Mouse (Mus musculus) cerebellum, adult 2 months (tissue): Measurements from ENCODE around the gene Trpc2. TPM values are rescaled to one million over a fixed set of nuclear protein-coding genes. Genes with fewer than 3 reads are reported as not detected.

Experiments used
- DNase-seq, 2 experiments: peaks; one replicate each; pipeline ENCODE4 v3.0.0; 2021
- H3K27ac ChIP-seq: fragments of 200-500 bp; 2 replicates; pipeline ENCODE4 v1.5.1; 2012; ENCODE audit warnings: low read length, control low read depth, inconsistent platforms; ENCODE audit not compliant: insufficient read depth
- H3K27me3 ChIP-seq: fragments of 200-500 bp; 2 replicates; pipeline ENCODE4 v1.6.1; 2012; ENCODE audit warnings: inconsistent platforms, mild to moderate bottlenecking, low read length, moderate library complexity; ENCODE audit not compliant: control insufficient read depth, insufficient read depth
- H3K4me1 ChIP-seq: fragments of 200-500 bp; 2 replicates; pipeline ENCODE4 v1.6.1; 2011; ENCODE audit warnings: low read length; ENCODE audit not compliant: control insufficient read depth, insufficient read depth
- H3K4me3 ChIP-seq: fragments of 200-500 bp; replicated peaks from 2 replicates; pipeline ENCODE3; 2011; ENCODE audit warnings: mild to moderate bottlenecking, low read depth, low read length, control low read depth; ENCODE audit not compliant: insufficient read depth
- CTCF ChIP-seq: fragments of 200-500 bp; IDR thresholded peaks from 2 replicates; pipeline ENCODE4 v1.5.1; 2011; ENCODE audit warnings: low read depth, mild to moderate bottlenecking, control low read depth, low read length, moderate library complexity, borderline replicate concordance; ENCODE audit not compliant: insufficient read depth
- POLR2A ChIP-seq: fragments of 200-500 bp; IDR thresholded peaks from 2 replicates; pipeline ENCODE4 v1.6.1; 2011; ENCODE audit warnings: low read length, control low read depth, borderline replicate concordance; ENCODE audit not compliant: insufficient read depth
- WGBS: fragments of 180-500 bp; shearing (Covaris S2); methylation state at CpG from one replicate; pipeline ENCODE4 v1.1.7; 2018; 5-methylcytosine and 5-hydroxymethylcytosine counted together
- polyA plus RNA-seq: library from polyadenylated mRNA; depleted of rRNA; stranded (reverse); fragments of >200 nt; gene quantifications from 2 replicates; pipeline ENCODE4 v1.2.3, GENCODE M21; 2012

Trpc2 gene
- polyA plus RNA-seq, 1 experiment, result 0.39 TPM

DNA sequence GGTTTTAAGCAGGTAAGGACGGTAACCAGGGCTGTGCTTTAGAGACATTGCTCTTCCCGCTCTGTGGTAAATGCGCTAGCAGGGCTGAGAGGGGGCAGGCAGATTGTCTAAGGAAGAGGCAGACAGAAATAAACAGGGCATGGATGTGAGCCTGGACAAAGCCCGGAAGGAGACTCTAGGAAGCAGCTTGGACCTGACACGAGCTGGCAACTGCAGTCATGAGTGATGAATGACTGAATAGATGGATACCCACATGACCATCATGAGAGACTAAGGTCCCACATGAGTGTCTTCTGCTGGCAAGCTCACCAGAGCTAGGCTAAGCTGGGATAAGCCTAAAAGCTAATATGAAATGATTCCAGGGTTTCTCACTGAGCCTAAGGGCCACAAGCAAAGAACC is 21.2 kb downstream of the Trpc2 start:
- Histone ChIP-seq H3K27me3 (no peaks in the 10 kb centered on the region), H3K4me3 (no peak overlapping the region), H3K4me1 (peaks cover 4% of the 10 kb centered on the region), H3K27ac (no peak overlapping the region)
- peak; percentile 36 to 63 for DNase-seq
- TF ChIP-seq CTCF (no peak), POLR2A (no peak)
- 24% methylated on average over 5 of the region's 5 CpGs for WGBS

DNA sequence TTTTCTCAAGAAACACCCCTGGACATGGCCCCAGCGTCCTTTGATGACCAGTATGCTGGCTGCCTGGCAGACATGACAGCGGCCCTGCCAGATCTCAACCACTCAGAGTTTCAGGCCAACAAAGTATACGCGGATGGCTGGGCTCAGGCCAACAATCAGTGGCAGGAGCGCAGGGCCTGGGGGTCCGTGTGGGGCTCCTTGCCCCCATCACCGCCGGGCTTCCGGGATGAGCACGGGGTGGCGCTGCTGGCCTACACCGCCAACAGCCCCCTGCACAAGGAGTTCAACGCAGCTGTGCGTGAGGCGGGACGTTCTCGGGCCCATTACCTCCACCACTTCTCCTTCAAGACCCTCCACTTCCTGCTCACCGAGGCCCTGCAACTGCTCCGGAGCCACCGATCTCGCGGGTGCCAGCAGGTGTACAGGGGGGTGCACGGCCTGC is 23.8 kb downstream of the Trpc2 start:
- Histone ChIP-seq H3K27ac (no peak overlapping the region), H3K4me1 (peaks cover 4% of the 10 kb centered on the region), H3K27me3 (no peaks in the 10 kb centered on the region), H3K4me3 (peak overlapping the region; percentile 3)
- WGBS, result 17% methylated on average over 23 of the region's 23 CpGs
- DNase-seq, result peak in 1 of 2 experiments; percentile 18
- TF ChIP-seq POLR2A (no peak), CTCF (no peak)

DNA sequence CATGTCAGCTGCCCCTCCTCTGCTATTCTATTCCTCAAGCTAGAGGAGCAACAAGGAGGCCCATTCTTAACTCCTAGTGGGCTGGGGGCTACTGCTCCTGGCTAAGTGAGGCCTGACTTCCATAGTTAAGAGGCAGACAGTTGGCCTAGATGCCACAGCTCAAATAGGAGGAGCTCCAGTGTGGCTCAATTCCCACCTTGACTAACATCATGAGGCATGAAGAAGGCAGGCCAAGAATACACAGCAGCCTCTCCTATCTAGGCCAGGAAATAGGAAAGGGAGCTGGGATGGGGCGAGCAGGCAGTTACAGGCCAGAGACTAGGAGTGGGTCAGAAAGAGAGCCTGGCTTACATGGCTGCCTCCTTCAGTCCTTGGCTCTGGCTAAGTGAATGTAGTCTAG is 25.3 kb downstream of the Trpc2 start:
- no peak overlapping the region for H3K4me3 ChIP-seq
- 54% methylated on average over 1 of the region's 1 CpGs for WGBS
- no peak overlapping the region for H3K27ac ChIP-seq
- DNase-seq, result no peak
- peaks cover 4% of the 10 kb centered on the region for H3K4me1 ChIP-seq
- TF ChIP-seq POLR2A (no peak), CTCF (no peak)
- H3K27me3 ChIP-seq, result no peaks in the 10 kb centered on the region

DNA sequence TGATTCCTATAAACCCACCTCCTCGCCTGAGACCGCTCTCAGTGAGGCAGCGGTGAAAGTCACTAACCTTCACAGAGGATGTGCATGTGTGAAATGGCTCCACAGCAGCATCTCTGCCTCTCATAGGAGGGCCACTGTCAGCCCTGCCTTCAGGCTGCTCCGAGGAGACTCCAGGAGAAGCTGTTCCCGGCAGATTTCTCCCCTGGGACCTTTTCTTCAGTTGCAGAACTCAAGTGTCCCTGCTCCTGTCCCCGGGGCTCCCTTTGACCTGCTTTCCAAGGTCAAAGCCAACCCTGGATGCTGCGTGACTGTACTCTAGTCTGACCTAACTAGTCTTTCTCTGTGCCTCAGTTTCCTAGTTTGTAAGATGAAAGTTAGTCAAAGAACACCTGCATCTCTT is 26.3 kb downstream of the Trpc2 start, which contains the start of gene Art5:
Gene Art5 (minus strand): TSS at position 319 of the 400 bp plus-strand sequence.
- Histone ChIP-seq H3K4me1 (peaks cover 4% of the 10 kb centered on the region), H3K27ac (no peak within 1 kb of the TSS), H3K4me3 (no peak within 1 kb of the TSS), H3K27me3 (no peaks in the 10 kb centered on the region)
- WGBS, result 79% methylated on average over 7 of the region's 7 CpGs
- DNase-seq, result no peak
- TF ChIP-seq POLR2A, result no peak
- TF ChIP-seq CTCF, result no peak

DNA sequence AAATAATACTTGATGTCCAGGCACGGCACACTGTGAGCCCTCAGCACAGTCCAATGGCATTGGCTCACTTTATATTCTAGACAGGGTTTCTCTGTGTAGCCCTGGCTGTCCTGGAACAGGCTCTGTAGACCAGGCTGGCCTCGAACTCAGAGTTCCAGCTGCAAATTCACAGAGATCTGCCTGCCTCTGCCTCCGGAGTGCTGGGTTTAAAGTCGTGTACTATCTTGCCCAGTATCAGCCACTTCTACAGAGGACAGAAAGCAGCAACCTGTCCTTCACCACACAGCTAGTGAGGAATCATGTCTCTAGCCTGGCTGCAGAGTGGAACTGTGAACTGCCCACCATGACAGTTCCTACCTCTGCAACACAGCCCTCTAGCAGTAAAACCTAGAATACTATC is 26.8 kb downstream of the Trpc2 start:
- no peak for TF ChIP-seq POLR2A
- TF ChIP-seq CTCF, result no peak
- WGBS, result 89% methylated on average over 4 of the region's 4 CpGs
- H3K27me3 ChIP-seq, result no peaks in the 10 kb centered on the region

DNA sequence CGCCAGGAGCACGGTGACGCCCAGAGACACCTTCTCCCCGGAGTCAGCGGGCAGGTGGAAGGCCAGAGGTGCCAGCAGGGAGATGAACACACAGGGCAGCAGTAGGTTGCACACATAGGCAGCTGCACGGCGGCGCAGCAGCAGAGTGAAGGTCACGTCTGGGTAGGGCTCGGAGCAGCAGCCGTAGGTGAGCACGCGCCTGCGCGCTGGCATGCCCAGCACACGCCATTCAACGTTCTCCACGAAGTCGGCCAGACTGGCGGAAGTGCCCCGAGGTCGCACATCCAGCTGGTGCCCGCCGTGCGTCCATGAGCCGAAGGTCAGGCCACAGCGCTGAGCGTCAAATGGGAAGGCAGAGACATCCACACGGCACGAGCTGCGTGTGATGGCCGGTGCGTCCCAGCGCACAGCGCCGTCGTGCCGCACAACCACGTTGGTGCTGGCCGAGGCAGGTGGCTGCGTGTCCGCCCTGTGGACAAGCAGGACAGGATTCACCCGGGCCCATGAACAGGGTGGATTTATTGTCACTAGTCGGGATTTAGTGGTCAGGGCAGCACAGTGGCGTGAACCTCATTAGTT is 30.3 kb downstream of the Trpc2 start:
- no peak for DNase-seq
- H3K27me3 ChIP-seq, result no peaks in the 10 kb centered on the region
- H3K4me1 ChIP-seq, result no peaks in the 10 kb centered on the region
- no peak for TF ChIP-seq POLR2A
- no peak for TF ChIP-seq CTCF
- no peak overlapping the region for H3K4me3 ChIP-seq
- 84% methylated on average over 45 of the region's 45 CpGs for WGBS
- no peak overlapping the region for H3K27ac ChIP-seq

More for the DNA sequence above, 26.8 kb downstream of the Trpc2 start:
- no peak for DNase-seq
- Histone ChIP-seq H3K4me3 (no peak overlapping the region), H3K4me1 (peaks cover 4% of the 10 kb centered on the region), H3K27ac (no peak overlapping the region)

DNA sequence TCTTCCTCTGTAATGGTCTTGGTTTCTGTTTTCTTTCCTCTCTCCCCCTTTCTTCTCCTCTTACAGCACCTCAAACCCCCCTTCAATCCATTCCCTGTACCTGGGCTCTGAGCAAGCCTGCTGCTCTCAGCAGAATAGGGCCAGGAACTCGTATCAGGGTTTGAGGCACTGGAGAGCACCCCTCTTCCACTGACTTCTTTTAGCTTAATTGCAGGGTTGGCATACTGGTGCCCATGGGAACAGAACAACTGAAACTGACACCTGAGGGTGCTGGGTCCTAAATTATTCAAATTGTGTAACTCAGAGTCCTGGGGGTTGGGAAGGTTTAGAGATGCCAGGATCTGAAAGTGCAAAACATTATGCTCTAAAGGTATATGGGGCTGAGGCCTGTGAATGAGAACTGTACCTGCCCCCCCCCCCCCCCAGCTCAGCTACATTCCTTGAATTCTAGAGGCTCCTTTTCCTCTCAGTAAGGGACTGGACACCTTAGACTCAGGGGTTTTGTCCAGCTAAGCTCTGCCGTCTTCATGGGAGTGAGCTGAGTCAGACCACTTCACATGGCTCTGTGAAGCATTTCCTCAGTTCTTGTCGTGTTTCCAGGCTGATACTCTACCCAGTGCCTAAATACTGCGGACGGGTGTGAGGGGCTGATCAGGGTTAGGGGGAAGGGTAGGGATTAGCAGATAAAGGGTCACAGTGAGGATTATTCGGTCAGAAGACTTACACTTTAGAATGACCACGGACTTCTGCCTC is 33.8 kb downstream of the Trpc2 start, which contains the start of gene Chrna10:
Gene Chrna10 (minus strand): TSS at position 250 of the 753 bp plus-strand sequence.
- no peak for DNase-seq

DNA sequence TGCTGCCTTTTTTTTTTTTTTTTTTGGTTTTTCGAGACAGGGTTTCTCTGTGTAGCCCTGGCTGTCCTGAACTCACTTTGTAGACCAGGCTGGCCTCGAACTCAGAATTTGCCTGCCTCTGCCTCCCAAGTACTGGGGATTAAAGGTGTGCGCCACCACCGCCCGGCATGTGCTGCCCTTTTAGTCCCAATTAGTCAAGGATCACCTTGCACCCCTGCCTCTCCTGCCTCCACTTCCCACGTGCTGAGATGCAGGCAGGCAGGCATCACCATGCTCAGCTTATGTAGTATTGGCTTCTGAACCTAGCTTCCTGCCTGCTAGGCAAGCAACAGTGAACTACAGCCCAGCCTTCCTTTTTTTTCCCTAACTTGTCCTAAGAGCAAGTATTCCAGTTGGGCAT is 34.5 kb downstream of the Trpc2 start:
- no peaks in the 10 kb centered on the region for H3K27me3 ChIP-seq
- TF ChIP-seq CTCF, result no peak
- no peak for TF ChIP-seq POLR2A
- no peak overlapping the region for H3K4me3 ChIP-seq
- WGBS, result 81% methylated on average over 6 of the region's 6 CpGs
- no peak overlapping the region for H3K27ac ChIP-seq
- no peak for DNase-seq
- no peaks in the 10 kb centered on the region for H3K4me1 ChIP-seq

More for the DNA sequence above, 33.8 kb downstream of the Trpc2 start, which contains the start of gene Chrna10:
- Histone ChIP-seq H3K27me3 (no peaks in the 10 kb centered on the region), H3K4me1 (no peaks in the 10 kb centered on the region), H3K27ac (no peak within 1 kb of the TSS), H3K4me3 (no peak within 1 kb of the TSS)
- 56% methylated on average over 7 of the region's 7 CpGs for WGBS
- no peak for TF ChIP-seq CTCF
- no peak for TF ChIP-seq POLR2A
